Mouse (Mus musculus) stomach, embryonic 14.5 days (tissue): Measurements from ENCODE around the gene Jmjd6. TPM values are rescaled to one million over a fixed set of nuclear protein-coding genes. Genes with fewer than 3 reads are reported as not detected.

ENCODE experiments used
- ATAC-seq: fragments of 200-750 bp; cut with Nextera tagmentation; 2 replicates; pipeline ENCODE4 v1.8.0; 2017; ENCODE audit warnings: low read depth, moderate TSS enrichment; ENCODE audit not compliant: insufficient number of reproducible peaks, insufficient read depth, low FRiP score
- H3K27ac ChIP-seq: fragments of 300-500 bp; sonication (generic); 2 replicates; pipeline ENCODE4 v1.5.1; 2014; ENCODE audit warnings: mild to moderate bottlenecking, low read length, moderate library complexity, mixed read lengths
- H3K27me3 ChIP-seq: fragments of 300-500 bp; sonication (generic); 2 replicates; pipeline ENCODE4 v1.6.1; 2014; ENCODE audit warnings: low read length, control low read depth, mixed read lengths; ENCODE audit not compliant: control insufficient read depth, insufficient read depth
- H3K36me3 ChIP-seq: fragments of 300-500 bp; sonication (generic); 2 replicates; pipeline ENCODE4 v1.6.1; 2014; ENCODE audit warnings: mild to moderate bottlenecking, control low read depth, low read length, moderate library complexity, mixed read lengths; ENCODE audit not compliant: control insufficient read depth, insufficient read depth
- H3K4me1 ChIP-seq: fragments of 300-500 bp; sonication (generic); 2 replicates; pipeline ENCODE4 v1.6.1; 2014; ENCODE audit warnings: low read length, control low read depth, mixed read lengths; ENCODE audit not compliant: control insufficient read depth, insufficient read depth
- H3K4me2 ChIP-seq: fragments of 300-500 bp; sonication (generic); replicated peaks from 2 replicates; pipeline ENCODE4 v1.6.1; 2014; ENCODE audit warnings: low read depth, low read length, control low read depth
- H3K4me3 ChIP-seq: fragments of 300-500 bp; sonication (generic); 2 replicates; pipeline ENCODE4 v1.5.1; 2014; ENCODE audit warnings: low read depth, low read length, control low read depth
- H3K9ac ChIP-seq: fragments of 300-500 bp; sonication (generic); replicated peaks from 2 replicates; pipeline ENCODE4 v1.6.1; 2014; ENCODE audit warnings: low read depth, mild to moderate bottlenecking, control low read depth, low read length, moderate library complexity, mixed read lengths
- H3K9me3 ChIP-seq: fragments of 300-500 bp; sonication (generic); 2 replicates; pipeline ENCODE4 v1.6.1; 2016; ENCODE audit warnings: low read depth, low read length, control low read depth; ENCODE audit not compliant: control insufficient read depth
- WGBS: fragments of 180-500 bp; shearing (Covaris S2); extraction: QIAGEN DNeasy Blood & Tissue Kit; methylation state at CpG from one replicate; pipeline ENCODE4 v1.1.7; 2014; 5-methylcytosine and 5-hydroxymethylcytosine counted together
- polyA plus RNA-seq: library from polyadenylated mRNA; unstranded; fragments of >200 nt; fragmentation: Nextera tagmentation; extraction: Ambion mirVana; gene quantifications from 2 replicates; pipeline ENCODE4 v1.2.1, GENCODE M21; 2014

Gene Jmjd6
- polyA plus RNA-seq, 1 experiment from 2014 or later = 68.6 TPM

DNA sequence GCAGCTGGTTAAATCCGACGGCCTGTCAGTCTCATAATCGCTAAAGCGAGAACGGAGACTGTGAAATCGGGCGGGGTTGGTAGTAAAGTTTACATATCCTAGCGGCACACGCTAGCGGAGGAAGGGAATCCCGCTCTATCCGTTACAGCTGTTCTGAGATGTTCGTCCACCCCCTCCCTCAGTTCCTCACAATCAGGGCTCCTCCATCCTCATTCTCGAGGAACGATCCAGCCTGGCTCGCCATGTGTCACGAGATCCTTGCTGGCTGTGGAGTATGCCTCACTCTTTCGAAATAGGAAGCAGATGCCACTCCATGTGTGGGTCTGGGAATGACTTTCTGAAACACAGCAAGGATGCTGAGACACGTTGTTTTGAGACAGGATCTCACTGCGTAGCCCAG, 30.7 kb upstream of the Jmjd6 start:
- Histone ChIP-seq H3K27ac (no peak overlapping the region), H3K4me1 (no peaks in the 10 kb centered on the region), H3K9ac (no peak overlapping the region), H3K9me3 (no peaks in the 10 kb centered on the region), H3K4me2 (no peak overlapping the region), H3K4me3 (no peak overlapping the region), H3K27me3 (no peaks in the 10 kb centered on the region), H3K36me3 (peaks cover 20% of the 10 kb centered on the region)
- ATAC-seq = no peak
- 86% methylated on average over 20 of the region's 20 CpGs for WGBS

DNA sequence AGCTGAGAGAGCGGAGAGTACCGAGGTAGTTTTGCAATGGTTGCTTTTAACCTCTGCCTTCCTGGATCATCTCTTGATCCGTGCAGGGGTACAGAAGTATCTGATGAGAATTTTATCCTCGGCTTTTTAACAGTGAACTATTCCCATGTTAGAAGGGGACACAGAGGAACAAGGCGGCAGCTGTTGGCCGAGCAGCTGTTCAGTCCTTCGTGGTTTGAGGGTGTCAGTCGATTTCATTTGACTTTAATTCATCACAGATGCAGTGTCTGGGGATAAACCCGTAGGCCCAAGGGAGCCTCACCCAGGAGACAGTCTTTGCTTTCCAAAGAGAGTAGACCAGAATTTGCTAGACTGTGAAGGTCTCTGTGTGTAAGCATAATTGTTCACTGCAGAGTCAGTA, 28.3 kb upstream of the Jmjd6 start:
- WGBS = 89% methylated on average over 9 of the region's 9 CpGs
- peaks cover 21% of the 10 kb centered on the region for H3K36me3 ChIP-seq
- no peaks in the 10 kb centered on the region for H3K4me1 ChIP-seq

DNA sequence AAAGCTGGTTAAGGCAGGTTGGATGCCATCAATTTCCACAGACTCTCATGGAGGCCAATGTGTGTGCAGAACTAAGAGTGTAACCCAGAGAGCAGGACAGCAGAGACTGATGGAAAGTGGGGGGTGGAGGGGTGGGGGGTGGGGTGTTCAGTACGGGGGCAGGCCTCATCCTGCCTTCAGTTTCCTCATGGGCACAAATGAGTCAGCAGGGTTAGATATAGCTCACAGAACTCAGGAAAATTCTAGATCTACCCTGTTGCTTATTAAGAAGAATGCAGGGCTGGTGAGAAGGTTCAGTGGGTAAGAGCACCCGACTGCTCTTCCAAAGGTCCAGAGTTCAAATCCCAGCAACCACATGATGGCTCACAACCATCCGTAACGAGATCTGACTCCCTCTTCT, 26.4 kb upstream of the Jmjd6 start:
- peaks cover 32% of the 10 kb centered on the region for H3K36me3 ChIP-seq
- H3K4me1 ChIP-seq = no peaks in the 10 kb centered on the region
- no peaks in the 10 kb centered on the region for H3K9me3 ChIP-seq
- no peak overlapping the region for H3K27ac ChIP-seq
- H3K9ac ChIP-seq = no peak overlapping the region
- H3K4me2 ChIP-seq = no peak overlapping the region
- no peak overlapping the region for H3K4me3 ChIP-seq
- 76% methylated on average over 4 of the region's 4 CpGs for WGBS
- ATAC-seq = no peak
- no peaks in the 10 kb centered on the region for H3K27me3 ChIP-seq

More for the DNA sequence above, 28.3 kb upstream of the Jmjd6 start:
- Histone ChIP-seq H3K9ac (no peak overlapping the region), H3K27ac (no peak overlapping the region), H3K9me3 (no peaks in the 10 kb centered on the region), H3K4me2 (no peak overlapping the region), H3K4me3 (no peak overlapping the region), H3K27me3 (no peaks in the 10 kb centered on the region)
- ATAC-seq = no peak

DNA sequence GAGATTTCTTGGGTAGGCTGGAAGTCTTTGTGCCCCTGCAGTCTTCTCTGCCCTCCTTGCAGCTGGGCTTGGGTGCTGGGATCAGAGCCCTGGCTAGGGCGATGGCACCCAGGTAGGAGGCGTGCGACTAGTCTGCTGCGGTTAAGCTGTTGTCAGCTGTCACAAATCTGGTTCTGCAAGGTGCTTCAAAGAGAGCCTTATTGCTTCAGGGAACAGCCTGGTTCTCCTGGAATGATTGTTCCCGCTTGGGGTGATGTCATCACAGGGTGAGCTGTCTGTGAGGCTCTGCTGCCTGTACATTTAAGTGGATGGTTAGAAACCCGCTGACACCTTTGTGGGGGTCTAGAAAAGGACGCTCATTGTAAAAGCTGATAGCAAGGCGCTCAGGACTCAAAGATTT, 26.0 kb upstream of the Jmjd6 start:
- peaks cover 28% of the 10 kb centered on the region for H3K36me3 ChIP-seq
- H3K9me3 ChIP-seq = no peaks in the 10 kb centered on the region
- H3K27ac ChIP-seq = no peak overlapping the region
- no peak overlapping the region for H3K9ac ChIP-seq
- H3K4me1 ChIP-seq = no peaks in the 10 kb centered on the region
- no peak for ATAC-seq
- 82% methylated on average over 8 of the region's 8 CpGs for WGBS
- no peak overlapping the region for H3K4me3 ChIP-seq
- no peak overlapping the region for H3K4me2 ChIP-seq
- no peaks in the 10 kb centered on the region for H3K27me3 ChIP-seq

DNA sequence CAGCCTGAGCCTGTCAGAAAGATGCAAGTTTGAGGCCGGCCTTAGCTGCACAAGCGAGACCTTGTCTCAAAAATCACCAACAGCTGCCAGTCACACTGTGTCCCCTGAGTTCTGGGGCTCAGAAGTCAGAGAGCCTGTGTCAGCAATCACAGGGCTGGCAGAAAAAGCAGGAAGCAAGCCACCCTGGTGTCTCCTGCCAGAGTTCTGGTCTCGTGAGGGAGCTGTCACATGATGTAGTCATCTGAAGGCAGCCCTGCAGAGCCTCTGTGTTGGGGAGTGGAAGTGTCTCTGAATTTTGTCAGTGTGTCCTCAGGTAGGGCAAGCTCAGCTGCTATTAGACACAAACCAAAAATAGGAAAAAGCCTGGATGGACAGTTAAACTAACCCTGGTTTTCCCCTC, 24.9 kb upstream of the Jmjd6 start:
- Histone ChIP-seq H3K27me3 (no peaks in the 10 kb centered on the region), H3K36me3 (peaks cover 30% of the 10 kb centered on the region; the same call in 1 of the 2 replicates)

DNA sequence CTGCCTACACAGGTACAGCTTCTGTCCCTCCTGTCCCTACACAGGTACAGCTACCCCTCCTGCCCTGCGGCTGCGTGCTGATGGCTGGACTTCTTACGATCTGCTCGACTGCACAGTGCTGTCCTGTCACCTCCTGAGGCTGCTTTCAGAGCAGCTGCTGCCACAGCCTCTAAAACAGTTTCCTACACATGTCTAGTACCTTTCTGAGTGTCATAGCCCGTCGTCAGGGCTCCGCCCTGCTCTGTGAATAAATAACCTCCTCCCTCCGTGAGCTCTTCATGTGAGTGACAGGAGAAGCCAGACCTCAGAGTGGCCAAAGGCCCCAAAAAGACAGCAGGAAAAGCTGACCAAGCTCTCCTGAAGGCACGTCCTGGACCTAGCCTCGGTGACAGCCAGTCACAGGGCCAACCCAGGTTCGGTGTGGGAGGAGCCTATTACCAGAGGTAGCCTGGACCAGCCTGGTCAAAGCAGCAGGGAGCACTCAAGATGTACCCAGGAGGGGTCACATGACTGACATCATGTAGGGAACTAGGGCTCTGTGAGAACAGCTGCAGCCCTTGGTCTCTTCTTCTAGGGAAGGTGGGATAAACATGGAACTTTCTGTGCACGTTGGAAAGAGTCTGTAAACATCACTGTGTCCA, 22.8 kb upstream of the Jmjd6 start:
- no peak for ATAC-seq

More for the DNA sequence above, 24.9 kb upstream of the Jmjd6 start:
- H3K4me1 ChIP-seq = no peaks in the 10 kb centered on the region
- no peak overlapping the region for H3K4me2 ChIP-seq
- no peak overlapping the region for H3K27ac ChIP-seq
- no peaks in the 10 kb centered on the region for H3K9me3 ChIP-seq
- no peak for ATAC-seq
- no peak overlapping the region for H3K4me3 ChIP-seq
- 74% methylated on average over 3 of the region's 3 CpGs for WGBS
- H3K9ac ChIP-seq = no peak overlapping the region

DNA sequence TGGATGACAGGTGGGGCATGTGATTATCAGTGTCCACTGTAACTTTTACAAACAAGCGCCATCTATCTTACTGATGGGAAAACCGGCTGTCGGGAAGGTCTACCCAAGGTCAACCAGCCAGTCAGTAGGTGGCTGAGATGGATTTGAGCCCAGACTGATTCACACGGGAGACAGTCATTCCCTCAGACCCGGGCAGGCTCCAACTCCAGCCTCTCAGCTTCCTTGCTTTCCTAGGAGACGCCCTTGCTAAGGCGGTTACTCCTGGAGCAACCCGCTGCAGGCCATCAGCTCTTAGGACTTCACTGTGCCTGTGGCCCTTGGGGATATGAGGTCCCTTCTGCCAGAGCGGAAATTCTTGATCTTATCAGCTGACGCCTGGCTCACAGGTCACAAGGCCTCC, 21.2 kb upstream of the Jmjd6 start:
- WGBS = 60% methylated on average over 10 of the region's 10 CpGs
- Histone ChIP-seq H3K27me3 (no peaks in the 10 kb centered on the region), H3K36me3 (peaks cover 42% of the 10 kb centered on the region), H3K4me3 (no peak overlapping the region), H3K27ac (no peak overlapping the region), H3K4me1 (no peaks in the 10 kb centered on the region), H3K9me3 (no peaks in the 10 kb centered on the region), H3K4me2 (no peak overlapping the region), H3K9ac (no peak overlapping the region)
- no peak for ATAC-seq

More for the DNA sequence above, 22.8 kb upstream of the Jmjd6 start:
- no peak overlapping the region for H3K27ac ChIP-seq
- no peak overlapping the region for H3K4me2 ChIP-seq
- H3K9me3 ChIP-seq = no peaks in the 10 kb centered on the region
- no peak overlapping the region for H3K4me3 ChIP-seq
- no peak overlapping the region for H3K9ac ChIP-seq
- WGBS = 78% methylated on average over 12 of the region's 12 CpGs
- H3K27me3 ChIP-seq = no peaks in the 10 kb centered on the region
- H3K4me1 ChIP-seq = no peaks in the 10 kb centered on the region
- peaks cover 29% of the 10 kb centered on the region; the same call in 1 of the 2 replicates for H3K36me3 ChIP-seq

DNA sequence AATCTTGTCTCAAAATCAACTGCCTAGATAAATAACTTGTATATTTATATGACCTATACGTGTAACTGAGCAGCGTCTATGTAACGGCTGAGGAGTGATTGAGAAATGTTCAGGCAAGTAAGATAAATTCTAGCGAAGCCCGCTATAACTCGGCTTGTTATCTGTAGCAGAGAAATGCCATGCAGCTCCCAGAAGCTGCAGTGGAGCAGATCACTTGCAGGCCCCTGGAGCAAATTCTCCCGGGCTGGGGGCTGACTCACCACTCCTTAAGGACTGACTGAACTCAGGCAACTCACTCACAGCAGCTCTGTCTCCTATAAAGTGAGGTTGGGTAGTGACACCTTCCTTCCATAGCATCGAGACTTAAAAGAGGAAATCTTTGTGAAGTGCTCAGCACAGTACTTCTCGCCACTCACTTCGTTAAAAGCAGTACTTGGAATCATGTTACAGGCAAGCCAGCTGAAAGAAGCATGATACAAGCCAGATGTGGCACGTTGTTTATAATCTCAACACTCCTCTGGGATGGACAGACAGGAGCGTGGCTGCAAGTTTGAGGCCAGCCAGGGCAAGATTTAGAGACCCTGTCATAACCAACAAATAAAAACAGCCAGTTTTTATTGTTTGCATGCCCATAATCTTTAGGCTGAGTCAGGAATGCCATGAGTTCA, 14.1 kb upstream of the Jmjd6 start:
- H3K9ac ChIP-seq = no peak overlapping the region
- peaks cover 24% of the 10 kb centered on the region for H3K36me3 ChIP-seq
- no peak overlapping the region for H3K27ac ChIP-seq
- no peak overlapping the region for H3K4me2 ChIP-seq
- no peak overlapping the region for H3K4me3 ChIP-seq
- ATAC-seq = no peak
- 55% methylated on average over 12 of the region's 12 CpGs for WGBS
- no peaks in the 10 kb centered on the region for H3K27me3 ChIP-seq
- peaks cover 11% of the 10 kb centered on the region; the same call in 1 of the 2 replicates for H3K4me1 ChIP-seq
- H3K9me3 ChIP-seq = no peaks in the 10 kb centered on the region
